Mouse (Mus musculus): ENCODE results near the gene Cmpk1. TPM values are rescaled to one million over a fixed set of nuclear protein-coding genes. Genes with fewer than 3 reads are reported as not detected.

Cmpk1 gene
- total and polyA plus RNA-seq, 3 experiments: 27.2 to 115 (median 92.1) TPM

- in situ Hi-C loops (cut with MboI; ENCODE audit: low pct_ligation_motif_present, low pct_unique_long_range_greater_than_20kb, low sequenced_read_pairs) (no loop called here), dilution Hi-C loops (cut with MboI; ENCODE audit: extremely low pct_ligation_motif_present, extremely low pct_unique_long_range_greater_than_20kb, low sequenced_read_pairs) (no loop called here)
- H3K27me3 ChIP-seq (replicated peaks): no peaks in the 10 kb centered on the region
- H3K36me3 ChIP-seq (replicated peaks in 1 of 2; ENCODE audit: control insufficient read depth in 1 of 2, insufficient read depth in 1 of 2, low read length in 1 of 2): peaks cover 2 to 18% of the 10 kb centered on the region in 2 experiments
- H3K79me2 ChIP-seq (replicated peaks; ENCODE audit: control insufficient read depth, extremely low read depth, insufficient read depth, poor library complexity, severe bottlenecking): no peaks in the 10 kb centered on the region
- no peak for DNase-seq (ENCODE audit: extremely low read depth)
- H3K27ac ChIP-seq (ENCODE audit: insufficient read depth, low read depth): no peak overlapping the region
- no peaks in the 10 kb centered on the region for H3K9me3 ChIP-seq (replicated peaks; ENCODE audit: low read length)
- H3K9ac ChIP-seq (ENCODE audit: insufficient read depth, low read depth): no peak overlapping the region
- H3K4me1 ChIP-seq (ENCODE audit: control insufficient read depth in 1 of 2, insufficient read depth in 2 of 2): peaks cover 0 to 5% of the 10 kb centered on the region in 2 experiments; a peak in 1 of 4 replicates
- no peak overlapping the region for H3K4me2 ChIP-seq (ENCODE audit: insufficient read depth, low read depth, poor library complexity, severe bottlenecking)
- TF ChIP-seq ZC3H11A (IDR thresholded peaks at IDR 0.05; ENCODE audit: low read depth, low read length) (no peak), POLR2AphosphoS2 (IDR thresholded peaks at IDR 0.05; ENCODE audit: low read depth, low read length) (0 out of 2 replicates have a peak, but pooled peaks have one; percentile 8)
- no peak overlapping the region for H3K4me3 ChIP-seq (replicated peaks in 1 of 3; ENCODE audit: low read depth in 2 of 3, low read length in 2 of 3, poor library complexity in 1 of 3)
These were observed 29.6 kb downstream of the Cmpk1 start for GRCm38 (mm10) chr4:114957403-114957802.

- H3K27ac ChIP-seq (ENCODE audit: insufficient read depth, low read depth): no peak overlapping the region
- in situ Hi-C loops (cut with MboI; ENCODE audit: low pct_ligation_motif_present, low pct_unique_long_range_greater_than_20kb, low sequenced_read_pairs): no loop called here
- dilution Hi-C loops (cut with MboI; ENCODE audit: extremely low pct_ligation_motif_present, extremely low pct_unique_long_range_greater_than_20kb, low sequenced_read_pairs): no loop called here
These were observed 33.9 kb downstream of the Cmpk1 start for GRCm38 (mm10) chr4:114953172-114953571.

GRCm38 (mm10) chr4:114947852-114948481 is 39.1 kb downstream of the Cmpk1 start:
- dilution Hi-C loops (cut with MboI; ENCODE audit: extremely low pct_ligation_motif_present, extremely low pct_unique_long_range_greater_than_20kb, low sequenced_read_pairs): no loop called here
- DNase-seq (ENCODE audit: extremely low read depth): no peak
- H3K36me3 ChIP-seq (replicated peaks in 1 of 2; ENCODE audit: control insufficient read depth in 1 of 2, insufficient read depth in 1 of 2, low read length in 1 of 2): no peaks in the 10 kb centered on the region
- H3K9ac ChIP-seq (ENCODE audit: insufficient read depth, low read depth): no peak overlapping the region
- no peak overlapping the region for H3K4me3 ChIP-seq (replicated peaks in 1 of 3; ENCODE audit: low read depth in 2 of 3, low read length in 2 of 3, poor library complexity in 1 of 3)
- H3K27me3 ChIP-seq (replicated peaks): peaks cover 1% of the 10 kb centered on the region
- H3K4me1 ChIP-seq (ENCODE audit: control insufficient read depth in 1 of 2, insufficient read depth in 2 of 2): peaks cover 0 to 5% of the 10 kb centered on the region in 2 experiments; a peak in 2 of 4 replicates
- no peaks in the 10 kb centered on the region for H3K79me2 ChIP-seq (replicated peaks; ENCODE audit: control insufficient read depth, extremely low read depth, insufficient read depth, poor library complexity, severe bottlenecking)
- in situ Hi-C loops (cut with MboI; ENCODE audit: low pct_ligation_motif_present, low pct_unique_long_range_greater_than_20kb, low sequenced_read_pairs): no loop called here
- no peak overlapping the region for H3K27ac ChIP-seq (ENCODE audit: insufficient read depth, low read depth)
- no peak for TF ChIP-seq MAFK (IDR thresholded peaks at IDR 0.05; ENCODE audit: insufficient replicate concordance, low read length)
- TF ChIP-seq KAT2A (IDR thresholded peaks at IDR 0.05; ENCODE audit: insufficient replicate concordance, low read length): no peak
- TF ChIP-seq UBTF (IDR thresholded peaks at IDR 0.05; ENCODE audit: low read depth, low read length): no peak
- TF ChIP-seq JUND (conservative IDR thresholded peaks at IDR 0.05; ENCODE audit: low read depth, low read length): no peak
- no peak overlapping the region for H3K4me2 ChIP-seq (ENCODE audit: insufficient read depth, low read depth, poor library complexity, severe bottlenecking)
- no peaks in the 10 kb centered on the region for H3K9me3 ChIP-seq (replicated peaks; ENCODE audit: low read length)

More at GRCm38 (mm10) chr4:114953172-114953571, 33.9 kb downstream of the Cmpk1 start:
- no peak overlapping the region for H3K4me2 ChIP-seq (ENCODE audit: insufficient read depth, low read depth, poor library complexity, severe bottlenecking)
- no peaks in the 10 kb centered on the region for H3K36me3 ChIP-seq (replicated peaks in 1 of 2; ENCODE audit: control insufficient read depth in 1 of 2, insufficient read depth in 1 of 2, low read length in 1 of 2)
- H3K9me3 ChIP-seq (replicated peaks; ENCODE audit: low read length): no peaks in the 10 kb centered on the region
- no peak overlapping the region for H3K9ac ChIP-seq (ENCODE audit: insufficient read depth, low read depth)
- TF ChIP-seq TBP (conservative IDR thresholded peaks at IDR 0.05; ENCODE audit: low read depth, low read length) (no peak), NRF1 (IDR thresholded peaks at IDR 0.05; ENCODE audit: low read depth, low read length) (no peak), EP300 (IDR thresholded peaks at IDR 0.05; ENCODE audit: low read length) (no peak), ELF1 (IDR thresholded peaks at IDR 0.05; ENCODE audit: low read depth, low read length) (no peak)
- peaks cover 0 to 5% of the 10 kb centered on the region in 2 experiments; a peak in 1 of 4 replicates for H3K4me1 ChIP-seq (ENCODE audit: control insufficient read depth in 1 of 2, insufficient read depth in 2 of 2)
- no peak for DNase-seq (ENCODE audit: extremely low read depth)
- H3K79me2 ChIP-seq (replicated peaks; ENCODE audit: control insufficient read depth, extremely low read depth, insufficient read depth, poor library complexity, severe bottlenecking): no peaks in the 10 kb centered on the region
- no peaks in the 10 kb centered on the region for H3K27me3 ChIP-seq (replicated peaks)
- no peak overlapping the region for H3K4me3 ChIP-seq (replicated peaks in 1 of 3; ENCODE audit: low read depth in 2 of 3, low read length in 2 of 3, poor library complexity in 1 of 3)

Data from CH12.LX (cell line).